Mouse (Mus musculus) ES-Bruce4 (cell line): ENCODE measurements at regions not wholly inside any gene's neighbourhood (a gene's known extent, or its start where the extent isn't known, plus 50 kb on each side); places are given as distances from the start of the nearest gene placed in this dataset.

Experiments
- CTCF ChIP-seq: IDR thresholded peaks from one replicate; pipeline ENCODE4 v1.8.1; 2011; ENCODE audit warnings: low read depth, low read length
- POLR2A ChIP-seq: IDR thresholded peaks from one replicate; pipeline ENCODE4 v1.8.1; 2011; ENCODE audit warnings: low read length; ENCODE audit not compliant: insufficient read depth

DNA sequence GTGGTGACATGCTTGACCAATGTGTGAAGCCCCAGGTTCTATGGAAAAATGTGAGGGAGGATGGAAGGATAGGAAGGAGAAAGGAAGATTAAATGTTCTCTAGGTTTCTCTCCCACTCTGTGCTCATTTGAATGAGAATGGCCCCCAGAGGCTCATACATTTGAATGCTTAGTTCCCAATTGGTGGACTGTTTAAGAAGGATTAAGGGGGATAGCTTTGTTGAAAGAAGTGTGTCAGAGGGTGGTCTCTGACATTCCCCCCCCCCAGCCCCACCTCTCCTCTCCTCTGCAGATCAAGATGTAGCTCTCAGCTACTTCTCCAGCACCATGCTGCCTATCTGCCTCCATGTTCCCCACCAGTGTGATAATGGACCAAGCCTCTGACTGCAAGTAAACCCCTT lies 467.7 kb upstream of the Castor2 start:
- TF ChIP-seq CTCF (no peak), POLR2A (no peak)
